Mouse (Mus musculus) E14TG2a.4 (cell line): Measurements from ENCODE around the gene Dhx34.

Experiments used
- CTCF ChIP-seq: conservative IDR thresholded peaks from 2 replicates; pipeline ENCODE4 v1.5.1; 2014; ENCODE audit warnings: low read length
- NANOG ChIP-seq: IDR thresholded peaks from 2 replicates; pipeline ENCODE4 v1.6.1; 2014; ENCODE audit warnings: borderline replicate concordance, low read length, mixed read lengths
- POU5F1 ChIP-seq: IDR thresholded peaks from 2 replicates; pipeline ENCODE4 v1.6.1; 2014; ENCODE audit warnings: low read length, borderline replicate concordance

DNA sequence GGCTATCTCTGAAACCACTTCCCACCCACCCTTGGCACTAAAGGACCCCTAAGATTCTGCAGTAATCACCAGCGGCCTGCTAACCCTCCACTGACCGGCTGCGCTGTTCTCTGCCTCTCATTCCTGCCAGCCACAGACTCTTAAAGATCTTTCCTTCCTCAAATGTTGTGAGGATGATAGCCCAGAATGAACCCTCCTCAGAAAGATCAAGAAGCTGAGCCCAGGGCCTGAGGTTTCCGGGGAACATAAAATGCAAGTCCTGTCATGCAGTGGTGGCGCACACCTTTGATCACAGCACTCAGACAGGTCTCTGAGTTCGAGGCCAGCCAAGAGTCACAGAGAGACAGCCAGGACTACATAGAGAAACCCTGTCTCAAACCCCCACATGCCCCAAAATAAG, 20.4 kb upstream of the Dhx34 start:
- TF ChIP-seq CTCF (no peak), POU5F1 (no peak), NANOG (no peak)
